Mouse (Mus musculus) brain, embryonic 18.5 days (tissue): ENCODE measurements at regions not wholly inside any gene's neighbourhood (a gene's known extent, or its start where the extent isn't known, plus 50 kb on each side); places are given as distances from the start of the nearest gene placed in this dataset.
A peak's percentile ranks its signal among the peaks of the same experiment; 100 is the strongest.

Experiments used
- DNase-seq: peaks from one replicate; pipeline ENCODE4 v3.0.0-alpha.2; 2012; ENCODE audit warnings: low read depth, low spot score

GRCm38 (mm10) chr9:60995096-60995495 lies 200.8 kb downstream of the Uaca start:
- DNase-seq, result no peak

GRCm38 (mm10) chr9:60998086-60998785 lies 203.9 kb downstream of the Uaca start:
- DNase-seq, result no peak

GRCm38 (mm10) chr9:60999001-60999529 lies 204.7 kb downstream of the Uaca start:
- no peak for DNase-seq

- DNase-seq, result no peak
These were observed 205.9 kb downstream of the Uaca start for GRCm38 (mm10) chr9:61000232-61000631.

GRCm38 (mm10) chr9:61002572-61002971 lies 208.2 kb downstream of the Uaca start:
- no peak for DNase-seq

GRCm38 (mm10) chr9:61008446-61008845 lies 214.1 kb downstream of the Uaca start:
- no peak for DNase-seq

GRCm38 (mm10) chr9:61011066-61011465 lies 216.7 kb downstream of the Uaca start:
- no peak for DNase-seq

- no peak for DNase-seq
These were observed 218.6 kb downstream of the Uaca start for GRCm38 (mm10) chr9:61012771-61013540.

GRCm38 (mm10) chr9:61014151-61014550 lies 219.8 kb downstream of the Uaca start:
- DNase-seq, result no peak

- DNase-seq, result no peak
These were observed 221.1 kb downstream of the Uaca start for GRCm38 (mm10) chr9:61015374-61015890.

- no peak for DNase-seq
These were observed 222.3 kb downstream of the Uaca start for GRCm38 (mm10) chr9:61016673-61017072.

GRCm38 (mm10) chr9:61019938-61020337 lies 225.6 kb downstream of the Uaca start:
- no peak for DNase-seq

- no peak for DNase-seq
These were observed 227.5 kb downstream of the Uaca start for GRCm38 (mm10) chr9:61021810-61022209.

- no peak for DNase-seq
These were observed 228.2 kb downstream of the Uaca start for GRCm38 (mm10) chr9:61022371-61023026.

- DNase-seq, result no peak
These were observed 231.0 kb downstream of the Uaca start for GRCm38 (mm10) chr9:61025341-61025740.

- no peak for DNase-seq
These were observed 234.5 kb downstream of the Uaca start for GRCm38 (mm10) chr9:61028775-61029401.

GRCm38 (mm10) chr9:61031699-61032447 lies 237.5 kb downstream of the Uaca start:
- peak; percentile 34 for DNase-seq

GRCm38 (mm10) chr9:61032448-61033433 lies 238.4 kb downstream of the Uaca start:
- DNase-seq, result peak; percentile 43

- DNase-seq, result no peak
These were observed 239.3 kb downstream of the Uaca start for GRCm38 (mm10) chr9:61033593-61033992.

- no peak for DNase-seq
These were observed 247.7 kb downstream of the Uaca start for GRCm38 (mm10) chr9:61042063-61042462.
